Mouse (Mus musculus): ENCODE measurements around the gene Esrrb.

DNA sequence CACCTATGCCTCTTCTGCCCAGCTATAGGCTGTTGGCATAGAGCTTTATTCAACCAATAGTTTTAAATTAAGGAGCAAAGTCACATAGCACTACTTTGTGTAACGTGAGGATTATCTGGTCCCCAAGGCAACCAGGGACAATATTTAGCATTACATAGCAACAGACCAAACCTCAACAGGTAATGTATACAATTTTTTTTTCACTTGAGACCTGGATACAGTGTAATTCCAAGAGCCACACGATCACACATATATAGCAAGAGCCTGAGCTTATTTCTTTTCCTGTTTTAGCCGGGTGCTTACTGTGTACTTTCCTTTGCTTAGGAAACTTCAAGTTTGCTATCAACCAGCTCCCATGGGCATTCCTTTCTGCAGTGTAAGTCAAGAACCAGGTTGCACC lies 201.8 kb downstream of the Esrrb start:
- TF ChIP-seq CTCF (IDR thresholded peaks at IDR 0.05), result no peak
- TF ChIP-seq EP300 (IDR thresholded peaks at IDR 0.05; ENCODE audit: insufficient read depth, low read depth, low read length), result no peak
- TF ChIP-seq POLR2A (IDR thresholded peaks at IDR 0.05; ENCODE audit: insufficient read depth, low read depth, low read length), result no peak
